Mouse (Mus musculus) T-helper 17 cell (primary cell): ENCODE data around the gene Ly6f.
"Not testable (repeated sequence)": the region's sequence is repeated elsewhere in the genome, so short reads cannot be mapped to it uniquely, and the experiment has no call there.

Experiments used
- in situ Hi-C, 2 experiments: fragments of 300-600 bp; cut with MboI, MseI; formaldehyde crosslinking; loops; 1 replicate in 1 of 2; 2 replicates in 1 of 2; pipeline ENCODE4 v1.15.1; 2025; ENCODE audit warnings: high pct_unique_total_duplicates in 2 of 2

Ly6f gene

DNA sequence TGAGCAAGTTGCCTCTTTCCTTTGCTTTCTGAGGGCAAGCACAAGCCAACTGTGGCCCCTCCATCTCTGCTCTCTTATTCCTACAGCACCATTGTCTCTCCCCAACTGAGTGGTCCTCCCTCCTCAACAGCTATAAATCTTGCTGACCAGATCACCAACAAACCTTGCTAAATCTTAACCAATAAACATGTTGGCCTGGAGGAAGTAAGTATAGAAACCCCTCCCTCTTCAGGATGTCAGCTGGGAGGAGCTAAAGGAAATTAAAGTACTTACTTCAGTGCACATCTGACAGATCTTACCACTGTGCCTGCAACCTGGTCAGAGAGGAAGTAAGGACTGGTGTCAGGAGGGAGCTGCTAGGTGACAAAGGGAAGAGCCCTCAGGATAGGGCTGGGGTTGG lies at the start of gene Ly6f:
Gene Ly6f (plus strand): TSS at position 301 of the 400 bp plus-strand sequence.
- in situ Hi-C loops, result no loop called here

DNA sequence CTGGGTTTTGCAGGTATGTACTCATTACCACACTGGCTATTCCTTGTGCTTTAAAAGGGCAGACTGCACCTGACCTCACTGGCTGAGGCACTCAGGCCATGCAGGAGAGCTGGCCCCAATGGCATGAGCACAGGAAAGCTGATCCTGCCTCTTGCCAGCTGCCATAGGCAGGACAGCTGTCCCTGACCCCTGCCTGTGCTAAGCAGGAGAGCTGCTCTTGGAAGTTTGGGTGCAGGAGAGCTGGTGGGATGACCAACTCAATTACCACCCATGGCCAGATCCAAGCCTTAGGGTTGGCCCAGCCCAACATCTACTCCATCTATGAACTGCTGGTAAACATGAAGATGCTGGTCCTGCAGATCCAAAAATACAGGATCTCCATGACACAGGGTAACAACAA lies 46.3 kb upstream of the Ly6f start:
- in situ Hi-C loops, result no loop called here

- in situ Hi-C loops, result loop anchor here (10.0 kb wide), 2 partner anchors 1143 to 1183 kb away; no protein-coding TSS in a partner anchor
These were observed 30.4 kb upstream of the Ly6f start for GRCm38 (mm10) chr15:75237736-75238288.

- in situ Hi-C loops, result no loop called here
These were observed 27.7 kb upstream of the Ly6f start for GRCm38 (mm10) chr15:75240558-75240957.

DNA sequence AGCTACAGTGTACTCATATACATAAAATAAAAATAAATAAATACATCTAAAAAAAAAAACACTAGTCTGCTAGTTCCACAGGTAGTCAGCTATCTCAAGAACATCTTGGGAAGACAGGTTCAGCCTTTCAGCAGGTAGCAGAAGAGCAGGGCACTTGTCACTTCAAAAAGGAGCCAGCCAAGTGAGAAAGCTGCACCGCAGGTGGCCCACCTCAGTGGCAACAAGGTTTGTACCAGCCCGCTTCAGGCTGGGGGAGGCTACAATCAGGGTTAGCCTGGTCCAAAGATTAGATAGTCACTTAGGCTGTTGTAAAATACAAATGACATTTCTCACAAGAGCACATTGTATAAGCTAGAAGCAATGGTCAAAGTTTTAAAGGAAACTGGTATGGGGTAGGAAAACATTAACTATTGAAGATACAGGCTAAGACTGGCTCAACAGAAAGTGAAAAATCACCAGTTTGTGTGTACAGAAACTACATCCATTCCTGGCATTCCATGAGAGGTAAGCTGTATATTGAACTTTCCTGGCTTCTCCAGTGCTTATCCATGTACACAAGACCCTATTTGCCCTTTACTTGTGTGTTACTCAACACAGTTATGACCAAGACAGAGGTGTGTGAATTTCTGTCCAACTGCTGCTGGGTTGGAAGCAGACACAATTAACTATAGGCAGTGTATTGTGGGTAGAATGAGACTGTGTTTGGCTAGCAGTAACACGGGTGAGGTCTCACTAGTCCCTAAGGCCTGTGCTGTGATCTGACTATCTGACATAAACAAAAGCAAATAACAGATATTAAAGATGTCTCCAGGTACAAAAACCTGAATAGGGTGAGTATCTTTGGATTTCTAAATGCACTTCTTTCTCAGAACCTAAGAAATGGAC lies 25.2 kb upstream of the Ly6f start:
- in situ Hi-C loops, result no loop called here

DNA sequence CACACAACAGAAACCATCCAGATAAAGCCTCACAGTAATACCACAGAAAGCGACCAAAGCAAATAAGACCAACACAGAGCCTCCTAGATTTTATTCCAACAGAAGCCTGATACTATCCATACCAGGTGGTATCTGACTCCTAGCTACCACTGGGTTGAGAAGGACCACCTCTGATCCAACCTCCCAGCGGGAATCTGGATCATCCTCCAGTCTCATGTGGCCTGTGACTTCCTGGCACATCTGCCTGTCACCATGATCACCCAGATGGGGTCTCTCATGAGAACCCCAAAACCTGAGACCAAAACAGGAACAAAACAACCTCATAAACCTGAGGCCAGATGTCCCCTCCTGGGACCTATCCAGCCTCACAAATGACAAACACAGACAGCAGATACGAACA lies 13.6 kb upstream of the Ly6f start:
- in situ Hi-C loops, result no loop called here

DNA sequence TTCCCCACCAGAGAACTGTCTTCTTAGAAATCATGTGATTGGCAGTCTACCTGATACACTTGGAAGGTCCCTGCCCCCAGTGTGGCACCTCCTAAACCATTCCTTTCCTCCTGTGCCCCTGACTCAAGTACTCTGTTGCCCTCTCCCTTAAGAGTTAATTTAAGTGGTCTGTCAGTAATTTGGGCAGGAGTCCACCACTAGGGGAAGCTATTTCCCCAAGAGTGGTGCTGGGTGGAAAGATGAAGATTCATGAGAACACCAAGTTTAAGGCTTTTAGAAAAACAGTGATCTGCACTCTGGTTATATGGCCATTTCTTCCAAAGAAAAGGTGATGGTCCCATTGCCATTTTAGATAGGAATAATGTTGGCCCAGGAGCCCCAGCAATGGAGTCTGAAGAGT lies 2.4 kb upstream of the Ly6f start:
- in situ Hi-C loops, result no loop called here

GRCm38 (mm10) chr15:75266626-75267025 lies 1.6 kb upstream of the Ly6f start:
- in situ Hi-C loops, result no loop called here

GRCm38 (mm10) chr15:75268916-75269829 lies 952 bp downstream of the Ly6f start:
- in situ Hi-C loops, result no loop called here

DNA sequence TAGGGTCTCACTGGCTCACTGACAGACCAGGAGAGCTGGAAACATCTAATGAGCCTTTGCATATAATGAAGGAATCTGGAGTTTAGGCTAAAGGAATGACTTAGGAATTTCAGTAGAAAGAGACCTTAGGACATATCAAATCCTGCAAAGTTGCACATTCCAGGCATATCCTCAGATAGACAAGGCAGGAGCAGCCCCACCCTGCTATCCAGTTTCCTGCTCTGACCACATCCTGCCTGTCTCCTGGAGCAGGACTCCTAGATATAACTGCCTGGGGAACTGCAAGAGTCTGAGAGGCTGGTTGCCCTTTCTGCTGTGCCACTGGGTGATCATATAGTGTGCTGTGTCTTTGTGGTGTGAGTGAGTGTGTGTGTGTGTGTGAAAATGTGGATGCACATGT lies 1.9 kb downstream of the Ly6f start:
- in situ Hi-C loops, result no loop called here

- in situ Hi-C loops, result no loop called here
These were observed 2.6 kb downstream of the Ly6f start for GRCm38 (mm10) chr15:75270691-75271362.

DNA sequence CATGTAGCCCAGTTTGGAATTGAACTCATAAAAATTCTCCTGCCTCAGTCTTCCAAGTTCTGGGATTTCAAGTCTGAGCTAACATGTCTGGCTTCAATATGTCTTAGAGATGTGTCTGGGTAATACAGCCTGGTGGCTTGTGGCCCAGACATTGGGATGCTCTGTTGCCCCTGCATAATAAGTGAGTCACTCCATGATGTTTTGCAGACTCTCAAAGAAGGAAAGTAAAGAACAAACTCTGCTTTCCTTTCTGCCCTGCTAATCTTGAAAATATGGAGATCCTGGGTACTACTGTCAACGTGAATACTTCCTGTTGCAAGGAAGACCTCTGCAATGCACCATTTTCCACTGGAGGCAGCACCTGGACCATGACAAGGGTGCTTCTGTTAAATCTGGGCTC lies 3.2 kb downstream of the Ly6f start:
- in situ Hi-C loops, result no loop called here

- in situ Hi-C loops, result no loop called here
These were observed 3.7 kb downstream of the Ly6f start for GRCm38 (mm10) chr15:75271891-75272290.

DNA sequence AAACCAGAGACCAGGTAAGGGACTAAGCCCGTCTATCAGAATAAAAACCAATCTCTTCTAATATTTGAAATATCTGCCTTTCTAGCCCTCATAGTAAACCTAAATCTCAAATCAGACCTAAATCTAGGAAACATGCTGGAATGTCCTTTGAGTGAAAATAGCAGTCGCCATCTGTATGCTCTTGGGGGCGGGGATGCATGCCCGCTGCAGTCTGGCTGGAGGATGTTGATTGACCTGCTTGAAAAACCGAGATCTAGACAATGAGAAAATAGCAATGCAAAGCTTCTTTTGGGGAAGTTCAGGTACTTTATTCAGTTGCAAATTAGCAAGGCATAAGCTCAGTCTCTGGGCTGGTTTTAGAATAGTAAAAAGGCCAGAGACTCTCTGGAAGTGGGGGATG lies 13.8 kb downstream of the Ly6f start:
- in situ Hi-C loops, result not testable (repeated sequence)

GRCm38 (mm10) chr15:75286512-75286911 lies 18.3 kb downstream of the Ly6f start:
- in situ Hi-C loops, result not testable (repeated sequence)

DNA sequence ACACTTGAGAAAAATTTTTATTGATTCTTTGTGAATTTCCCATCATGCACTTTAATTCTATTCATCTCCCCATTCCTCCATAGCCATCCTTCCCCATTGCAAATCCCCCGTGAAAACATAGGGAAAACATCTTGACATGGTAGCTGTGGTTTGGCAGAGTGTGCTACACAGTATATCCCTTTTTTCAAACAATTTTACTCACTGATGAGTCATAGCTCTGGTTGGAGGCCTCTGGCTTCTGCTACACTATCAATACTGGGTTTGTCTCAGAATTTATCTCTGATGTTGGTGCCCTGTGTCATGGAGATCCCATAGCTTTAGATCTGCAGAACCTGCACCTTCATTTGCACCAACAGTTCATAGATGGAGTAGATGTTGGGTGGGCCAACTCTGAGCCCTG lies 24.2 kb downstream of the Ly6f start:
- in situ Hi-C loops, result no loop called here

GRCm38 (mm10) chr15:75293873-75294385 lies 25.7 kb downstream of the Ly6f start:
- in situ Hi-C loops, result no loop called here

DNA sequence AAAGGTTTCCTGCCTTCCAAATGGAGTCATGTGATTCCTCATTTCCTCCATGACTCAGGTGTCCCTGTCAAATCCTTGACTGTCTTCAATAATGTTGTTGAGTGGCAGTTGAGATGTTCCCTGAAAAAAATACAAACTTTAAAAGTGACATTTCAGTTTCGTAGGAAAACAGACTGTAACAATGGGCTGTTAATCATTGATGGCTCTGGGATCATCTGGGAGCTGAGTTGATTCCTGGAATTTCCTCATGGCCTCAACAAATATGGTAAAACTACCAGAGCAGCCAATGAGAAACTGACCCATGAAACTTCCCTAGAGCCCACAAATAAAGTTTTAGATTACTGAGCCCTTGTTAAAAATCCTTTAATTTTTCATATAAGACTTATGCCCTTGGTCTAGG lies 37.9 kb downstream of the Ly6f start:
- in situ Hi-C loops, result no loop called here

DNA sequence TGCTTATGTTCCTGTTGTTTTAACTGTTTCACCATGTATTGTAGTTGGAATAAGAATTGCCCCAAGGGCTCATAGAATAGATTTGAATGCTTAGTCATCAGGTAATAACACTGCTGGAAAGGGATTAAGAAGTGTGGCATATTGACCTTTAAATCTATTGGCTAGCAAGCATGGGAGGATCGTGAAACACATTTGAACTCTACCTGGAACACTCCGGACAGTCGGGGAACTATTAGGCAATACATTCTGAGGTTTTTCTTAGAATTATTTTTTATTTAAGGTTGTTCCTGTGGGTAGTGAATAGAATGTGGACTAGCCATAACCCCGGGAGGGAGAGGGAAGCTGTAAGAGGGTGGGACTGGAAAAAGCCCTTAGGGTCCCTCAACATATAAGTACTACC lies 41.0 kb downstream of the Ly6f start:
- in situ Hi-C loops, result no loop called here

GRCm38 (mm10) chr15:75309946-75310345 lies 41.7 kb downstream of the Ly6f start:
- in situ Hi-C loops, result no loop called here

DNA sequence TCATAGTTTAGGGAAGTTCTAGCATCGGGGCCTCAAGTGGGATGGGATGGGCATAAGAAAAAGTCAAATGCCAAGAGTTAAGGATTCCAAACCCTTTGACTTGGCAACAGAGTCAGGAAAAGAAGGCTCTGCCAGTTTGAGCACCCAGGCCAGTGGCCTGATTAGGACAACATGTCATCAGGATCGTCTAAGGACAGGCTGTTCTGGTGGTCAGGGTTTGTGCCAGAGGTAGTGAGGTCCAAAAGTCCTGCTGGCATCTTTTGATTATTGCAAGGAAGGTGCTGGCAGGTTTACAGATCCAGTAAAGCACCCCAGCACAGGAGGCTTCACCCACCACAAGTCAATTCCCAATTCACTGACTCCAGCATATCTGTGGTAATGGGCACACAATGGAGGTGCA lies 46.2 kb downstream of the Ly6f start:
- in situ Hi-C loops, result no loop called here
